Mouse (Mus musculus) layer of hippocampus, adult 8-10 months (tissue): ENCODE measurements at regions not wholly inside any gene's neighbourhood (a gene's known extent, or its start where the extent isn't known, plus 50 kb on each side); places are given as distances from the start of the nearest gene placed in this dataset.

ENCODE experiments used
- DNase-seq, 2 experiments: peaks; one replicate each; pipeline ENCODE4 v3.0.0; 2022; ENCODE audit warnings: low spot score in 2 of 2

DNA sequence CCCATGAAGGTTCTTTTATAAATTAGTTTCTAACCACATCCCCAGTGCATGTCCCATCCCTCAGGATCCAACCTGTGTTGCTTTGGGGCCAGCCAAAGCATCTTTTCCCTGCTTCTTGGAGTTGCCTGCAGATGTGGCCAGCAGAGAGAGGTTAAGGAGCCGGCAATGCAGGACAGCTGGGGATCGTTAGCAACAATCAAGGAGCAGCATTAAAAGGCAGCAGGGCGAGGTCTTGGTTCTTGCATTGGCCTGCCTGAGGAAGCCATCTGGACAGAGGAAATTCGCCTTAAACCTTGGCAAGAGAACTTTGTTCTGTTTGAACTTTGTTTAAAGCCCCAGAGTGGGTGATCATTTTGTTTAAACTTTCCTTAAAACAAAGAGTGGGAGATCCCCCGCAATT, 118.7 kb upstream of the Prdm1 start:
- no peak for DNase-seq

DNA sequence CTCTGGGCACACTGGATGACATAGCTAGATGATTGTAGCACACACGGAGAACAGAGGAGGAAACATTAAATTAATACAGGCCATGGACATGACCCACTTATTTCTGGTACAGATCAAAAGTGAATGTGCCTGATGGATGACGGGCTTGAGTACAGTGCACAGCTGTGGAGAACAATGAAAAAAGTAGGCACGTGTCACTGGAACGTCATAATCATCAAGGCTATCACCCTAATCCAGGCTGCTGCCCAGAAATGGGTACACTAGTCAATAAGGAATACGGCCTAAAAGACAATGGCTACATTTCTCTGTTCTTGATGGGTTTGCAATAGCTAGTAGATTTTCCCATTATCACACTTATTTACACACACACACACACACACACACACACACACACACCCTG, 118.3 kb upstream of the Prdm1 start:
- DNase-seq = no peak

DNA sequence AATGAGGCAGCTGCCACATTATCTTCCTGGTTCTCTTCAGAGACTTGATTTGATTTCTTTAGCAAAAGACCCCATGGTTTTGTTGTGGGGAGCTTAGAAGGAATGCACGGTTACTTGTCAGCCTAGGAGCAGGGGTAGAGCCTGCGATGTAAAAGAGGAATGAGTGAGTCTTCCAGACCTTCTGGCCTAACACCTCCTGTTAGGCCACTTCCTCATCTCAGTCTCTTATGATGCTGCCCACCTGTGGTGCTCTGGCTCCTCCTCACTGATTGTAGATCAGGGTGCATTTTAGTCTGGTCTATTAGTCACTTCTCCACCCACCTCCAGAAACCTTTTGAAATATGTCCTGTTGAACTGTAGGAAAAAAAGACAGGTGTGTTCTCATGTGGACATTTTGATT, 113.3 kb upstream of the Prdm1 start:
- no peak for DNase-seq

DNA sequence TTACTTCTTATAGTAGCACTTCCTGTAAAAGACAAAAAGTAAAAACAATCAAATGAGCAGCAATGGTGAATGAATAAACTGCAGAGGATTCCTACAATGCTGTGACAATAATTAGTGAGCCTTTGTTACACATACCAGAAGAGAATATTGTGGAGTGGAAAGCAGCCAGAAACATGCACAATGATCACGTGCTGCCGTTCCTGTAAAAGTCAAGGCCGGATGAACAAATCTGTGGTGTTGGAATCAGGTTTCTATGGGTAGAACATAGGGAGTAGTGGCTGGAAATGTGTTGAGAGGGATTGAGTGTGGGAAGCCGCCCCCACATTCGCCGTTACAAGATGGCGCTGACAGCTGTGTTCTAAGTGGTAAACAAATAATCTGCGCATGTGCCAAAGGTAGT, 112.3 kb upstream of the Prdm1 start:
- no peak for DNase-seq

DNA sequence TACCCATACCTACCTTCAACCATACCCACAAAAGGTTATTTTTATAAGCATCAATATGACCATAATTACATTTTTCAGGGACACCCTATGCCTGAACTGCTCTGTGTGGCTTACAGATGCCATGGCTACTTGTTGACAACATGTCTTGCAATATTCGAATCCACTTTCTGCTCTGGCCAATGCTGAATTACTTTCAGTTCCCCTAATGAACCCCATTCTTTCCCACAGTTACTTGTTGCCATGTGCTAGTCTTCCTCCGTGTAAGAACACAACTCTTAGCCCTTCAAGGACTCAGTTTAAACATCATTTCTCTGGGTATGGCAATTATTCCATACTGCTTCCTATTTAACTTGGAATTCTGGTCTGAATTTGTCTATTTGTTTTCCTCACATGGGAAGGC, 110.4 kb upstream of the Prdm1 start:
- DNase-seq = no peak

DNA sequence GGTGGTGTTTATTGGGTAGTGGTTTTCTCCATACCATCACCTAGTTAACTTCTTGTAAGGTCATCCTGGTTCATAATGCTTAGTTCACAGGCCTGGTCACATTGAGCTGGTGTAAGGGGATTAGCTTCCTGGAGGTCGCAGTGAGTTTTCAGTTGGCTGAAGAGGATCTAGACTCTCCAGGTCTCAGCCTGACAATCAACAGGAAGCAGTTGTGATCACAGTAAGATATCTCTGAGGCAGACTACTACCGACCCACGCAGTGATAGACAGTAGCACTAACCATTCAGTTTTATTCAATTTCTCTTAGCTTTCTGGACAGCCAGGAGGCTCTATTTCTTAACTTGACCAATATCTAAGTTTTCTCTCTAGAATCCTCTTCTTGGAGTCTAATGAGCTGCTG, 108.5 kb upstream of the Prdm1 start:
- no peak for DNase-seq

DNA sequence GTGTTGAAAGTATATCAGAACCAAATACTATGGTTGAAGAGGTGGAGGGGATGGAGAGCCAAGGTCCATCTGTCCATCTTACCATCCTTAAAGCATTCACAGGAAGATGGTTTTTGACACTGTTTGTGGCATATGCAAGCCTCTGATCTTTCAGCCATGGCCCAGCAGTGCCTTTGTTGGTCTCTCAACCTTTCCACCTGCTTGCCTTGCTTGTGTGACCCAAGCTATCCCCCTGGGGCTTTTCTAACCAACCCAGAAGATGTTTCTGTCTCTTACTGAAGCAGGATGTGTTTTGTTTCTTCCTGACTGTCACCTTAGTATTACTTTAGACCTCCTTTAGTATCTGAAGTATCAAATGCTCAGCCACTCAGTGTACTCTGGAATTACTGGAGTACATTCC, 107.8 kb upstream of the Prdm1 start:
- no peak for DNase-seq

DNA sequence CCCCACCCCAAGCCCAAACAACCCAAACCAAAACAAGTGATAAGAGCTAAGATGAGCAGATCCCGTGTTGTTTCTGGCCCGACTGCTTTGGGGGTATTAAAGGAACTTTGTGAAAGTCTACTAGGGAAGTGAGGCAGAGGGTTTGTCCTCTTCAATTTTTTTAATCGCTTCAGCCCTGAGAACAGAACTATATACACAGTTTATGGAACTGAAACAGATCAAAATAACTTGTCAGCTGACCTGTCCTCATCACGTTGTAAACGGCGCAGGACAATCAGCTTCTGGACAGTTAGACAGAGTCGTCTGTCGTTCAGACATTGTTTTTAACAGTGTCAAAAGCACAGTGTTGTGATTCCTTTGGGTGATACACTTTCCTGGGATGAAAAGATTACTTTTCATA, 103.3 kb upstream of the Prdm1 start:
- no peak for DNase-seq

DNA sequence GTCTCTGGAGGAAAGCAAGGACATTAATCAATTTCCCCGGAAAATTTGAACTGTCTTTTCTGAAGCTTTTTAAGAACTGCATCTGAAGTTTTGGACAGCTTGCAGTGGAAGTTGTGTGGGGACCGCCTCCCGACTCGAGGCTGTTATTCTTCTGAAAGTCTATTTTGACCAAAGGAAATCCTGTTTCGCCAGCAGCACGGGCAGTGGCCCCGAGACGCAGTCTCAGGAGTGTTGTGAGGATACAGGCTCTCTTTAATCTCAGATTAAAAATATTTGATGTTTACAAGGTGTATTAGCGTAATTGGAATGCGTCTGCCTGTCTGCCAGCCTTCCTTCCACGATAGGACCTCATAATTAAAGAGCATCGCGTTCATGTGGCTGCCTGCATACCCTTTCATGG, 102.2 kb upstream of the Prdm1 start:
- DNase-seq = no peak

DNA sequence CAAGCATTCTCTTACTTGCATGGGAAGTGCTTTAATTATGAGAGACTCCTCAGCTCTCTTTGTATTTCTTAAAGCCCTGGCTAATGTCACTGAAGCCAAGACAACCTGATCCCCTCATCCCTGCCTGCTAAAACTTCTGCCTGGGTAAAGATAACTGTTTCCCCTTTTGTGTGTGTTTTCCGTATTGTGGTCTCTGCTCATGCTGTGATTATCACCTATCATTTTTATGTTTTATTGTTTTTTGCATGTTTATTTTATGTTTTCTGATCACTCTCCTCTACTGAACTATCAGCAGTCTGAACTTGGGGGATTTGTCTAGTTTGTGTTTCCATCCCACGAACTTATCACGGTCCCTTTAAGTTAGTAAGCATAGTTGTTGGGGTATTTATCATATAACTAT, 100.1 kb upstream of the Prdm1 start:
- DNase-seq = no peak

DNA sequence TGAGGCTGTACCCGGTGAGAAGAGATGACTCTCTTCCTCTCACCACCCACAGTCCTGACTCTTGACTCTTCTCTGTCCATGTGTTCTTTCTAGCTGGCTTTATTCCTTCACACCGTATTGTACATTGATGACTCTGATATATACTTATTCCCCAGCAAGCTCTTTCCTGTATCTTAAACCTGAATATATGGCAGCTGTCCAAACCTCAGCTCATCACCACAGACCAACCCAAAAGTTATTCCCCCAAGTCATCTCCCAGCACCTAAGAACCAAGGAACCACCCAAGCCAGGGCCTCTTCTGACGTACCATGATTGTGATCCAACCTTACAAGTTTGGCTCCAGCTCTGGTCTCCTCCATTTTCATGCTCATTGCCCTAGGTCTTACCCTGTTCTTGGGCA, 99.1 kb upstream of the Prdm1 start:
- DNase-seq = no peak

DNA sequence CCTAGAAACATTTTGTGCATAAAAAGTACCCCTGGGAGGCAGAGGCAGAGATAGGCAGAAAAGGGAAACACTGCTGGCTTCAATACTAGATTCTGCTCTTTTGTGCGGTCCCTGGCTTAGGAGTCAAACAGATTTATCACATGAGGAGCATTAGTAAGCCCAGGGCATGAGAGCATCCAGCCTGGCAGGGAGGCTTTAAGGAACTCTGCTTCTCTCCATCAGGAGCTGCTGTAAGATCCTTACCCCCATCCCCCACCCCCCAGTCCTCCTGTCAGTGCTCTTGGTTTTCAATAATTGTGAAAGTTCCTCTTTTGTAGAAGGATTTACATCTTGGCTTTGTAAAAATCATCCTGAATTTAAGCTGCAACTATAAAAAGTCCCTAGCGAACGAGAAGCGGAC, 97.2 kb upstream of the Prdm1 start:
- DNase-seq = no peak

DNA sequence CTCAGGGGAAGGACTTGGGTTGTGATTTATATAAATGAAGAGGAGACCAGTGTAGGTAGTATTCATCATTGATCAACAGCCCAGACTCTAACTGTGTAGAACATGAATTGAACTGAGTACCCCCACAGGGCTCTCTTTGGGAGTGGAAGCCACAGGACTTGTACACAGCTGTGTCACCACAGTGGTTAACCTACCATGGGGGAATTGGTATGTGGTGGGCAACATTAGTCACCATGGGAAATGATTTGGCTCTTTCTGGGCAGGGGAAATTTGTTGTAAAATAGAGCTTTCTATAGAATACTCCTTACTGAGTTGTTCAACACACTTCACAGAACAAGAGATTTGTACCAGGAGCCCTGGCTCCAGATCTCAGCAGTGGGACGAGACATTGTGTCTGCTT, 87.3 kb upstream of the Prdm1 start:
- no peak for DNase-seq

DNA sequence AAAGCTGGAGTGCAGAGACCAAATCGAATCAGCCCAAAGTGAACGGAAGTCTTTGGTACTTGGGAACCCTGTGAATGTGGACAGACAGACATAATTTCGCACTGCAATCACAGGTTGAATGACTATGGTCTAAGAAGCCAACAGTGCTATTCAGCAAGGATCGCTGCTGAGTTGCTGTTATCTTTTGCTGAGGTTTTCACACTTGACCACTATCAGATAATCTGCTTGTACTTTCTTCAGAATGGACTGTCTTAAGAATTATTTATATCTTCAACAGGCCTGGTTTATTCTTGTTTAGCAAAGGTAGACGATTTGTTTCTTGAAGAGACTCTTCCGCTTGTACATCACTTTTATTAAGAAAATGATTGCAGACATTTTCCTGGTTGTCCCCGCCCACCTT, 84.3 kb upstream of the Prdm1 start:
- DNase-seq = no peak

DNA sequence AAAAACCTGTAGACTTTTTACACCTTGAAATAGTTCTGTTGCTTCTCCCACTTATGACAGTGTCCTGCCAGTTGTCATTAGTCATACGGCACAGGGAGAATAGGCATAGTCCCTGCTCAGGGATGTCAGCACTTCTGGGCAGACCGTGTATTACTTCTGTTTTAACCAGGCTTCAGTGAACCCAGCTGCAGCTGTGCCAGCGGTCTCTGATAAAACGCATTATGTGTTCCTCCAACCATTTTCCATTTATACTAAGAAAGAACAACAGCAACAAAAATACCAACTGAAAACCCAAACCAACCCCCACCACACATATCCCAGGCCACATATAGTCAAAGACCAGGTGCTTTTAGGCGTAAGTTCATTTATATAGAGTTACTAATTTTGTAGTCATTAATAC, 83.1 kb upstream of the Prdm1 start:
- no peak for DNase-seq

DNA sequence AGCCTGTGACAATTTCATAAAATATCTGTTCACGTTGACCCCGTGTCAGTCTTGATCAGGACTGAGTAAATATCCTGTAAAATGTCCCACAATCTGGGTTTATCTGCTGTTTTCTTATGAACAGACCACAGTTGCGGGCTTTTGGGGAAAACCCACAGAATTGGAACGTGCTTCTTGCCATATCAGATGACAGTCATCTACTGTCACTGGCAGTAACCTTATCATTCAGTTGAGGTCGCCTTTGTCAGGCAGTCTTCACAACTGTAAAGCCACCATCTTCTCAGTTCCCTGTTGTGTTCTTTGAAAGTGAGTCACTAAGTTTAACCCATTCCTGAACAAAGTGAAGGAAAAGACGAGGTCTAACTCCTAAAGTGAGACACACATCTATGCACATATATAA, 80.9 kb upstream of the Prdm1 start:
- DNase-seq = no peak

DNA sequence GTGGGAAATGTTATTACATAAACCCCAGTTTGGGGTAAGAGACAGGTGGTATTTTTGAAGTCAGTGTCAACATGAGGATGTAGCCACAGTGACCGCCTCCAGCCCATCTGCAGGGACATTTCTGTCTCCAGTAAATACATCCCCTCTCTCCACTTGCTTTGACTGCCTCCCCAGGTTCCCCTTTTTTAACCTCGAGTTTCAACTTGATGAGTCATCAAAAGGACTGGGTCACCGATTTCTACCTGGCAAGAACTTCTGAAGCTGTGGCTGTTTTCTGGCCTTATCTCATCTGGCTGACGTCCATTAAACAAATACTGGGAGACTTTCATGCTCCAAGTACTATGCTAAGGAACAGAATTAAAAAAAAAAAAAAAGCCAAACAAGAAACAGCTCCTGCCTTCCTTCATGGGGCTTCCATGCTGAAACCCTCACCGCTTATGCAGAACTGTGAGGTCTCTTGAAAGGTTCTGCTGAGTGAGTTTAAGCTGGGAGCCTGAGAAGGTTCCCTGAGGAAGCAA, 79.1 kb upstream of the Prdm1 start:
- peak; percentile 14 to 23 for DNase-seq

DNA sequence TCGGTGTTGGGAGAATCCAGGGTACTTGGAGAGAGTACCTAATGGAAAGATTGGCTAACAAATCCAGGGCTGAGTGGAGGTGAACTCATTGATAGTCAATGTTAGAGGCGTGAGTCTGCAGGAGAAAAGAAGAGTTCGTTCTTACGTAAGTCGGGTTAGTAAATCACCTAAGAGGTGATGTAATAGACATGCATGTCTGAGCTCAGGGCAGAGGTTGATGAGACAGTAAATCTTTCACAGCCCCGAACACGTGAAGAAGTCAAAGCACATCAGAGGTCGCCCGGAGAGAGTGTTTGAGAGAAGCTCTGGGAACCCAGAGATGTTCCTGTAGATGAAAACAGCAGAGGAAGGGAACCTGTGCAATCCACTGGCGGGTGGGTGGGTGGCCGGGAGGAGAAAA, 76.2 kb upstream of the Prdm1 start:
- no peak for DNase-seq

DNA sequence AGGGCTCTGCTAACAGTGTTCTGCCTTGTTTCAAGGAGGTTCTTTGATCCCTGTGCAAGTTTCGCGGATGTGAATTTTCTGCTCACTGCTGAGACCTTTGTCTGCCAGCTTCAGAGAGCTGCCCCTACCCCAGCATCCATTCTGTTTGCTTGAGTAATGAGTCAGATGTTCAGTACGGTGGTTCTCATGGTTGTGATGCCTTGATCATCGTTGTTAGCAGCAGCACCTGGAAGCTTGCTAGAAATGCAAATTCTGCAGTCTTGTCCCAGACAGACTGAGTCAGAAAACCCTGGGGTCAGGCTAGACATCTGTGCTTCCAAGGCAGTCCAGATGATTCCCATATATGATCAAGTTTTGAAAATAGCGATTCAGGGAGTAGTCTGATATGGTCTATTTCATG, 75.2 kb upstream of the Prdm1 start:
- no peak for DNase-seq

DNA sequence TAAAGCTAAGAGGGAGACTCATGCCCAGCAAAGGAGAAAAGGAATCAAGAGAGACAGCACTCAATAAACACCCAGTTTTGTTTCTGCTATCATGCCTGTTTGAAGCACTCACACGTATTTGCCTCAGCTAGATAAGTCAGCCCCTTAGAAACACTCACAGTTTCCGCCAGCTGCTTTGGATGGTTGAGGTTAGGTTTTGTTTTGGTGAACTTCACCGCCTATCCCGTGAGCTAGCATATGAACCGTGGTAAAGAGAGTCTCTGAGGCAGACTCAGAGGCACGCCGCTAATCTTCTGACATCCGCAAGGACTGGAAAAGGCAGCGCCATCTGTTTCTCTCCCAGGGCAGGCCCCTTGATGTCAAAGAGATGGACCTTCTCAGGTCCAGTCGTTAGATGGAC, 73.2 kb upstream of the Prdm1 start:
- DNase-seq = no peak

DNA sequence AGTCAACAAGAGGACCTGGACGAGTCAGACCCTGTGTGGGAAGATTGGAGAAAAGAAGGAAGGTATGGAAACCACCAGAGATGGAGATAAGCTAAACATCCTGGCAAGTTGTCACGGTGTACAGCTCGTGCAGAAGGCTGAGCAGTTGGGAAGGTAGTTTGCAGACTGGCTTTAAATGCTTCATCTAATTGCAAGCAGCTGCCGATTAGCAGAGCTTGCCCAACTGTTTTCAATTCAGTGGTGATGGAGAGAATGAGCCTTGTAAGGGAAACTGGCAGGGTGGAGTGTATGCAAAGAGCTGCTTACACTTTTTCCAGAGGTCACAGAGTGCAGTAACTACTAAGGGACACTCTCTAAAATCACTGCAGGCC, 71.6 kb upstream of the Prdm1 start:
- peak; percentile 27 to 56 for DNase-seq

DNA sequence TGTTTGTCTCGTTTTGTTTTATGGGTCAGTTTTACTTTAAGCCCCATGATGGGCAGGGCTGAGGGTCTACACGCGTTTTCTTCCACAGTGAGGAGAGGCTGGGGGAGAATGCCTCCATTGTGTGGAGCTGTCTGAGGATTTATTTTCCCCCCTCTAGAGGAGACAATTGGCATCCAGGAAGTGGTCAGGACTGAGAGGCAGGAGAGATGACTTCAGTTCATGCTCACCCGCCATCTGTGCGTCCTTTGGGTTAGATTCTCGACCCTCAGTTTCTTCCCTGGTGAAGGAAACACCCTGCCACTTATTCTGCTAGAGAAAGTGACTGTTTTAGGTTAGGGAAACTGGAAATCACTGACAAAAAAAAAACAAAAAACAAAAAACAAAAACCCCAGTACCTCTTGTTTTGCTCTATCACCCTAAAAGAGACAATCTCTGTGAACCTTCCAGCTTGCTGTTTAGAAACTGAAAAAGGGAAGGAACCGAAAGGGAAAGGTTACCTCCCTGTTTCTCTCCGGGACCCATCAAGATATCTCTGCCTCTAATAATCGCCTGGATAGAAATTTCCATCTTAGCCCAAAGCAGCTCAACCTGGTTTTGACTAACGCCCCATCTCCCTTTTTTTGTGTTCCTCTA, 71.1 kb upstream of the Prdm1 start:
- no peak for DNase-seq

DNA sequence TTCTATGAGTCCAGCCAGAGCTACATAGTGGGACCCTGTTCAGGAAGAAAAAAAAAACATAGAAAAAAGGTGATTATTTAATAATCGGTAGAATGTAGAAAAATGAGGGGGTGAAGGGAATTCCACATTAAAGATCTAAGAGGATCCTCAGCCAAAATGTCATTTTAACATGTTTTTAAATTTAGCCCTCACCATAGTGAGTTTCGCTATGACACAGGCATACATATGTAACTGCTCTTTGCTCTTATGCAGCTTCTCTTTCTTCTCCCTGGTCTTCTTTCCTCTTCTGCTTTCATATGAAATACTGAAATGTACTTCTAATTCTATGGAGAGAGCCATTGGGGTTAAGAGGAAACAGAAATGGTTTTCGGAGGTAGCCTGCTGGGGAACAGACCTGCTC, 70.3 kb upstream of the Prdm1 start:
- no peak for DNase-seq

DNA sequence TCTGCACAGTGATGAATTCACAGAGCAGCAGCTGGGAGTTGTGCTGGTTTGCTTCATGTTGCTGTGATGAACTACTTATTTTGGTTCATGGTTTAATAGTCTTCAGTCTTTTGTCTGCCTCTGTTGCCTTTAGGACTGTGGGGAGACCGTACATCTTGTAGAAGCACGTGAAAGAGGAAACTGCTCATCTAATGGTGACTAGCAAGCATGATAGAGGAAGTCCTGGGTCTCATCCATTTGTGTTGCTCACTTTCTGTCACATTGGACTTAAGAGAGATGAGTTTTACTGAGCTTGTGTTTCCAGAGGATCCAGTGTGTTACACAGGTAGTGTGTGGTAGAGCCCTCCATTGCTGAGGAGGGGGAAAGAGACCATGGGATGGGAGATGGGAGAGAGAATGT, 67.6 kb upstream of the Prdm1 start:
- no peak for DNase-seq
